Mouse (Mus musculus): Measurements from ENCODE around the gene Rims3. TPM values are rescaled to one million over a fixed set of nuclear protein-coding genes. Genes with fewer than 3 reads are reported as not detected.

Gene Rims3
- polyA plus RNA-seq, 1 experiment from 2014 or later = 11.9 TPM

DNA sequence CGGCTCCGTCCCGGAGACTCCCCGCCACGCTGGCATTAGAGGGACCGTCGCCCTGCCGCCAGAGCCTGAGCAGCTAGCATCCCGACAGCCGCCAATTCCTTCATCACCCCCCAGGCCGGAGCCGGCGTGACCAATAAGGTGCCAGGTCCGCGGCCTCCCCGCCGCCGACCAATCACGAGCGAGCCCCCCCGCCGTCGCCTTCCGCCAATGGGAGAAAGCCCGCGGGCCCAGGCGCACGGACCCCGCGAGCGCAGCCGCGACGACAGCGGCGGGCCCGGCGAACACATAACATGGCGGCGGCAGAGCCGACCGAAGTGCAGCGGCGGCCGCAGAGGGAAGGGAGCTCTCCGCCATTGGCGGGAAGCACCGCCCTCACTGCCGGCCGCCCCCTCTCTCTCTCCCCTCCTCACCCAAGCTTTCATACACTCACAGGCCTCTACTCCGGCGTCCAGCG is 29.5 kb upstream of the Rims3 start:
- no peaks in the 10 kb centered on the region for H3K27me3 ChIP-seq
- peak overlapping the region; percentile 100 for H3K27ac ChIP-seq
- H3K4me2 ChIP-seq = peak overlapping the region; percentile 70
- under 1% methylated on average over 50 of the region's 53 CpGs for whole genome bisulfite sequencing
- peak; percentile 96 for ATAC-seq (ENCODE audit: low FRiP score)
- peaks cover 26% of the 10 kb centered on the region for H3K4me1 ChIP-seq (replicated peaks)
- H3K36me3 ChIP-seq = no peaks in the 10 kb centered on the region
- peak overlapping the region; percentile 99 for H3K9ac ChIP-seq
- no peaks in the 10 kb centered on the region for H3K9me3 ChIP-seq
- H3K4me3 ChIP-seq = peak overlapping the region; percentile 71

DNA sequence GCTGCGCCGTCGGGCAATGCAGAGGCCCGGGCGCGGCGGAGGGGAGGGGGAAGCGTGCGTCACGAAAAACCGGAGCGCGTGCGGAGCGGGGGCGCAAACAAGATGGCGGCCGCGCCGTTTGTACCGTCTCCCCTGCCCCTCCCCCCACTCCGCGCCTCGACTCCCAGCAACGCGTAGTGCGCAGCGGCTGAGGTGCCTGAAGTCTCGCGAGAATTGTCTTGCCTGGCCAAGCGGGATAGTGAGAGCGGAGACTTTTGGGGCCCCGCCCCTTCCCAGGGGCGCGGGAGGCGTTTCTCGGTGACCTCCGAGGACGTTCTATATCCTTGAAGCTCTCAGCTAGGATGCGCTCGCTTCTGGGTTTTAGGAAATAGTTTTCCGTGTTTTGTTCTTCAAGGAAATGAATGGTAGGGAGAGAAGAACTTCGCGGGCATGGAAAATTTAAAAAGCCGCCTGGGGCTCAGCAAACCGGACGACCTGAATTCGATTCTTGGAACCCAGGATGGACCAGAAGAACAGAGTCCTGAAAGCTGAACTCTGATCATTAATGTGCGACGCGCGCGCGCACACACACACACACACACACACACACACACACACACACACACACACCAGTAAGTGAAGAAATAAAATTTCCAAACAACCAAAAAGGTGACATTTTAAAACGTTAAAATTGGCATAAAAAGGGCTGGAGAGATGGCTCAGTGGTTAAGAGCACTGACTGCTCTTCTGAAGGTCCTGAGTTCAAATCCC is 28.9 kb upstream of the Rims3 start:
- under 1% methylated on average over 36 of the region's 55 CpGs for WGBS
- Histone ChIP-seq H3K4me3 (peak overlapping the region; percentile 71), H3K4me2 (peak overlapping the region; percentile 70), H3K27me3 (no peaks in the 10 kb centered on the region), H3K27ac (peak overlapping the region; percentile 100), H3K9ac (peak overlapping the region; percentile 99), H3K4me1 (replicated peaks) (peaks cover 26% of the 10 kb centered on the region), H3K9me3 (no peaks in the 10 kb centered on the region), H3K36me3 (no peaks in the 10 kb centered on the region)
- peak; percentile 96 for ATAC-seq (ENCODE audit: low FRiP score)

DNA sequence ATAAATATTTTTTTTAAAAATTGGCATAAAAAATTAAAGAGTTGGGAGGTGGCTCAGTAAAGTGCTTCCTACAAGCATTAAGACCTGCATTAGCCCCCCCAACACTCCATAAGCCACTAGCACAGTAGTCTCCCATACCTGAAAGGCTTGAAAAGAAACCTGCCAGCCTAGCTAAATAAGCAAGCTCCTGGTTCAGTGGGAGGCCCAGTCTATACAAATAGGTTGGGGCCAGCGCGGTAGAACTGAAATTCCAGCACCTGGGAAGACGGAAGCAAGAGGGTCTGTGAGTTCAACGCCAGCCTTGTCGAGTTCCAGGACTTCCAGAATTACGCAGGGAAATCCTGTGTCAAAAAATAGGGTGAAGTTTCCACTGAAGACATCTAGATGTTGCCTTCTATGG is 28.2 kb upstream of the Rims3 start:
- Histone ChIP-seq H3K4me2 (peak overlapping the region; percentile 70), H3K9ac (no peak overlapping the region), H3K4me1 (replicated peaks) (peaks cover 26% of the 10 kb centered on the region), H3K9me3 (no peaks in the 10 kb centered on the region), H3K36me3 (no peaks in the 10 kb centered on the region), H3K27ac (peak overlapping the region; percentile 100), H3K27me3 (no peaks in the 10 kb centered on the region), H3K4me3 (peak overlapping the region; percentile 71)
- WGBS = 90% methylated on average over 6 of the region's 6 CpGs
- ATAC-seq (ENCODE audit: low FRiP score) = no peak

GRCm38 (mm10) chr4:120830767-120831166 is 23.8 kb upstream of the Rims3 start:
- H3K4me1 ChIP-seq (replicated peaks) = 0 out of 2 replicates have a peak, but pooled peaks cover 4% of the 10 kb centered on the region
- 0 out of 2 replicates have a peak, but pooled peaks cover 3% of the 10 kb centered on the region for H3K27me3 ChIP-seq
- H3K4me2 ChIP-seq = no peak overlapping the region
- H3K9me3 ChIP-seq = no peaks in the 10 kb centered on the region
- WGBS = 77% methylated on average over 5 of the region's 5 CpGs
- H3K36me3 ChIP-seq = no peaks in the 10 kb centered on the region
- no peak overlapping the region for H3K4me3 ChIP-seq
- no peak for ATAC-seq (ENCODE audit: low FRiP score)
- no peak overlapping the region for H3K9ac ChIP-seq
- H3K27ac ChIP-seq = no peak overlapping the region

DNA sequence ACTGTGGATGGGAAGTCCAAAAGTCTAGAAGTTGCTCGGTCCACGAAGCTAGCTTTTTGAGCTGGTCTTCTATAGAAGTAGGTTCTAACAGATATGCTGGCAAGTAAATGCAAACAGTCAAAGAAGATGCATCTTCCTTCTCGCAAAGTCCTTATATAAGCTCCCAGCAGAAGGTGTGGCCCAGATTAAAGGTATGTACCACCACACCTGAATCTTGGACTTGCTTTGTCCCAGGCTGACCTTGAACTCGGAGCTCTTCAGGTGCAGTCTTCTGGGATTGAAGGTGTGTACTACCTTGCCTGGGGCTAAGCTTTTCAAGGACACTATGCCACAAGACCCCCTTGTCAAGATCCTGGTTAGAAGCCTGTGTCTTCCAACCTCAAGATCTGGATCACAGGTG is 23.1 kb upstream of the Rims3 start, which contains the start of gene Nfyc:
Nfyc (minus strand) TSS at position 101 of the 400 bp plus-strand sequence.
- 0 out of 2 replicates have a peak, but pooled peaks cover 3% of the 10 kb centered on the region for H3K27me3 ChIP-seq
- H3K4me2 ChIP-seq = no peak within 1 kb of the TSS
- no peaks in the 10 kb centered on the region for H3K36me3 ChIP-seq
- no peak for ATAC-seq (ENCODE audit: low FRiP score)
- no peak within 1 kb of the TSS for H3K27ac ChIP-seq
- H3K9me3 ChIP-seq = no peaks in the 10 kb centered on the region
- no peak within 1 kb of the TSS for H3K4me3 ChIP-seq
- no peaks in the 10 kb centered on the region for H3K4me1 ChIP-seq (replicated peaks)
- no peak within 1 kb of the TSS for H3K9ac ChIP-seq
- 86% methylated on average over 4 of the region's 4 CpGs for WGBS

DNA sequence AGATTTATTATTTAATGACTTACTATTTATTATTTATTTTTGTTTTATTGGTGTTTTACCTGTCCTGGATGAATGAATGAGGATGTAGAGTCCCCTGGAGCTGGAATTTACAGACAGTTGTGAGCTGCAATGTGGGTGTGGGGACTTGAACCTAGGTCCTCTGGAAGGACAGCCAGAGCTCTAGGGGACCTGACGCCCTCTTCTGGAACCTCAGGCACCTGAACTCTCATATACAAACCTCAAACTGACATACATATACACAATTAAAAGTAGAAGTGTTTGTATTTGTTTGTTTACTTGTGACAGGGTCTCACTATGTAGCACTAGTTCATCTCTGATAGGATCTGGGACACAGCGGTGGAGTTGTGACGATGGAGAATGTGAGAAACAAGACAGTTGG is 13.3 kb upstream of the Rims3 start:
- Histone ChIP-seq H3K27ac (no peak overlapping the region), H3K9ac (no peak overlapping the region), H3K36me3 (no peaks in the 10 kb centered on the region), H3K27me3 (0 out of 2 replicates have a peak, but pooled peaks cover 3% of the 10 kb centered on the region), H3K4me3 (no peak overlapping the region), H3K4me2 (no peak overlapping the region), H3K4me1 (replicated peaks) (no peaks in the 10 kb centered on the region), H3K9me3 (no peaks in the 10 kb centered on the region)
- ATAC-seq (ENCODE audit: low FRiP score) = no peak
- WGBS = 84% methylated on average over 3 of the region's 3 CpGs

DNA sequence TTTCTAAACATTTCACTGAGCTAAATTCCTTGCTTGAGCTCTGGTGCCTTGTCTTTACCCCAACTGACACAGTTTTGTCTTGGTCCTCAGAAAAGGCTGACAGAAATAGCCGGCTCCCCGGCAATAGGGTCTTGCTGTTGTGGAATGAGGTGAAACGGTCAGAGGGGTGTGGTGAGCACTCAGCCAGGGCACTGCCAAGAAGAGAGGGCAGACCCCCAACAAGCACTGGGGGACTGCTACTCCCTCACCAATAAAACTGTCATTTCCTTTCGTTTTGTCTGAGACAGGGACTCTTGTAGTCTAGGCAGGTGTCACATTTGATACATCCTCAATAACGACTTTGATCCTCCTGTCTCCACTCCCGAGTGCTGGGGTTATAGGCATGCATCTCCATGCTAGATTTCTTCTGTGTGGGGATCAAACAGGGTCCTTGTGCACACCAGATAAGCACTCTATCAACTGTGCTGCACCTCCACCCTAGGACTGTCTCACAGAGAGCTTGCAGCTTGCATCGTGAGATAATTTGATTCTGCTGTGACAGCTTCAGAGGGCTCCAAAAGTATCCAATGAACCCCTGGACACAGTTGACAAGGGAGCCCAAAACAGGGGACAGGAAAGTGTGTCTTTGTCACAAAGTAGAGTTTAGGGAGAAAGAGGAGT is 10.1 kb upstream of the Rims3 start:
- no peaks in the 10 kb centered on the region for H3K9me3 ChIP-seq
- no peaks in the 10 kb centered on the region for H3K36me3 ChIP-seq
- no peak overlapping the region for H3K27ac ChIP-seq
- no peak overlapping the region for H3K4me2 ChIP-seq
- H3K9ac ChIP-seq = no peak overlapping the region
- WGBS = 55% methylated on average over 7 of the region's 7 CpGs
- H3K4me3 ChIP-seq = no peak overlapping the region
- 0 out of 2 replicates have a peak, but pooled peaks cover 11% of the 10 kb centered on the region for H3K27me3 ChIP-seq
- H3K4me1 ChIP-seq (replicated peaks) = no peaks in the 10 kb centered on the region
- no peak for ATAC-seq (ENCODE audit: low FRiP score)

DNA sequence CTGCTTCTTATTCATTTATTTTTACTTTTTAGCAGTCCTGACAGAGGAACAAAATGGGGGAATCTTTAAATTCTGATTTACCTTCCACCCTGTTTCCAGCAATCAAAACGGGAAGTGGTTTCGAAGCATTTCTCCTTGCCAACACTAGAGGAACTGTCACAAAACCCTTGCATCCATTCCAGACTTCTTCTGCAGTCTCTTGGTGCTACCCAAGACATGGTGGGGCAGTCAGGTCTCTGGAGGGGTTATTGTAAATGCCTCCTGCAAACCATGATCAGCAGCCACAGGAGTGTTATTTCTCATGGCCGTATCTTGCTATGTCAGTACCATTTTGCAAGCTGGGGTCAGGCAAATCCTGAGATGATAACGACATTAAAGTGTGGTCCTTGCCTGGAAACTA is 9.5 kb upstream of the Rims3 start:
- 81% methylated on average over 4 of the region's 4 CpGs for WGBS
- H3K9me3 ChIP-seq = no peaks in the 10 kb centered on the region

DNA sequence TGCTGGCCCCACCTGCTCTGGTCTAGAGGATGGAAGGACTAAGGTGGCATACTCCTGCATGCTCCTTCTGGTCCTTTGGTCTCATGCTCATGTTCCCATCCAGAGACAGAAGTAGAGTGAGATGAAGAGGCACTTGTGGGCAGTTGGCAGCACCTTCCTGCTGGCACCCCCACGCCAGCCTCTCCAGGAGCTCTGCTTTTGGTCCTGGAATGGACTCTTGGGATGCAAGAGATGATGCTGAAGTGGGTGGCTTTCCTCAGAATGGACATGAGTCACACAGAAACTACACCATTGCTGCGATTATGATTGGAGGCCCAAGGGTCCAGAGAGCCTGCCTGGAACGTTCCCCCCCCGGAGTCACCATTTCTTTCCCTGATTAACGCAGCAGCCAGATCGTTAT is 5.7 kb upstream of the Rims3 start:
- no peaks in the 10 kb centered on the region for H3K9me3 ChIP-seq
- no peaks in the 10 kb centered on the region for H3K36me3 ChIP-seq
- no peak overlapping the region for H3K4me2 ChIP-seq
- no peak overlapping the region for H3K4me3 ChIP-seq
- no peak overlapping the region for H3K9ac ChIP-seq
- ATAC-seq (ENCODE audit: low FRiP score) = no peak
- H3K27me3 ChIP-seq = peaks cover 22% of the 10 kb centered on the region; the same call in 1 of the 2 replicates
- no peak overlapping the region for H3K27ac ChIP-seq
- 80% methylated on average over 6 of the region's 6 CpGs for WGBS
- no peaks in the 10 kb centered on the region for H3K4me1 ChIP-seq (replicated peaks)

More for the DNA sequence above, 9.5 kb upstream of the Rims3 start:
- H3K27me3 ChIP-seq = 0 out of 2 replicates have a peak, but pooled peaks cover 12% of the 10 kb centered on the region
- no peak overlapping the region for H3K27ac ChIP-seq
- no peak overlapping the region for H3K4me3 ChIP-seq
- H3K36me3 ChIP-seq = no peaks in the 10 kb centered on the region
- no peak overlapping the region for H3K9ac ChIP-seq
- no peak overlapping the region for H3K4me2 ChIP-seq
- H3K4me1 ChIP-seq (replicated peaks) = no peaks in the 10 kb centered on the region
- ATAC-seq (ENCODE audit: low FRiP score) = no peak

DNA sequence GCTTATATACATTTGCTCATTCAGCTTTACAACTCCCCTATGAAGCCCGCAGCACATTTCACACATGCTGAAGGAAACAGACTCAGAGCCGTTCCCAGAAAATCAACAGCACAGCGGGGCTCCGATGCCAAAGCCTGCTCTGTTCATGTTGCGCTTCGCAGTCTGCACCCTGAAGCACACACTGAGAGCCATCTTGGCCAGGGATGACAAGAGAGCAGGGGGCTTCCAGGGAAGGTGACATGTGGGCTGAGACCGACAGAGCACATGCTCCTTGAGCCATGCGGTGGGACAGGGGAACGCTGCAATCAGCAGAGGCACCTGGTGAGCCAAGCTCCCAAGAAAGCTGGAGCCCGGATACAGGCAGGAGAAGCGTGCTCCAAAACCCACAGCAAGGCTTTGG is 5.2 kb upstream of the Rims3 start:
- Histone ChIP-seq H3K36me3 (no peaks in the 10 kb centered on the region), H3K4me3 (no peak overlapping the region), H3K9ac (peak overlapping the region; percentile 36; the same call in 1 of the 2 replicates), H3K27ac (no peak overlapping the region), H3K9me3 (no peaks in the 10 kb centered on the region), H3K27me3 (peaks cover 24% of the 10 kb centered on the region; the same call in 1 of the 2 replicates), H3K4me2 (no peak overlapping the region), H3K4me1 (replicated peaks) (no peaks in the 10 kb centered on the region; the same call in 1 of the 2 replicates)
- ATAC-seq (ENCODE audit: low FRiP score) = no peak
- WGBS = 66% methylated on average over 11 of the region's 11 CpGs

DNA sequence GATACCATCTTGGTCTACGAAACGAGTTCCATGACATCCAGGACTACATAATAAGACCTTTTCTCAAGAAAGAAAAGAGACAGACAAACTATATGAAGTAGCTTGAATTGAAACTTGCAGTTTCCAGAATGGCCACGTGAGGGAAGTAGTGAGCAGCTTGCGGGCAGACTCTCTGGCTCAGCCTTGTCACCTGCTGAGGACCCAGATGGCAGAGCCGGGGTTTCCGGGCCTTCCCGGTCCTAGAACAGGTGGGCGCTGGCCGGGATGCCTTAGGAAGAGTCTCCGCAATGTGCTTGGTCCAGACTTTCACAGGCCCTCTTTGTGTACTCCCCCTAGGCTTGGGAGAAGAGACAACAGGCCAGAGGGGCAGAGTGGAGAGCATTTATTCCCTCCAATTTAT is 3.7 kb upstream of the Rims3 start:
- ATAC-seq (ENCODE audit: low FRiP score) = no peak
- Histone ChIP-seq H3K27ac (no peak overlapping the region), H3K9me3 (no peaks in the 10 kb centered on the region), H3K4me1 (replicated peaks) (peaks cover 9% of the 10 kb centered on the region), H3K4me3 (no peak overlapping the region), H3K9ac (0 out of 2 replicates have a peak overlapping the region, but pooled peaks have one; percentile 39), H3K36me3 (no peaks in the 10 kb centered on the region), H3K27me3 (peaks cover 29% of the 10 kb centered on the region; the same call in 1 of the 2 replicates), H3K4me2 (no peak overlapping the region)
- WGBS = 4% methylated on average over 10 of the region's 10 CpGs

DNA sequence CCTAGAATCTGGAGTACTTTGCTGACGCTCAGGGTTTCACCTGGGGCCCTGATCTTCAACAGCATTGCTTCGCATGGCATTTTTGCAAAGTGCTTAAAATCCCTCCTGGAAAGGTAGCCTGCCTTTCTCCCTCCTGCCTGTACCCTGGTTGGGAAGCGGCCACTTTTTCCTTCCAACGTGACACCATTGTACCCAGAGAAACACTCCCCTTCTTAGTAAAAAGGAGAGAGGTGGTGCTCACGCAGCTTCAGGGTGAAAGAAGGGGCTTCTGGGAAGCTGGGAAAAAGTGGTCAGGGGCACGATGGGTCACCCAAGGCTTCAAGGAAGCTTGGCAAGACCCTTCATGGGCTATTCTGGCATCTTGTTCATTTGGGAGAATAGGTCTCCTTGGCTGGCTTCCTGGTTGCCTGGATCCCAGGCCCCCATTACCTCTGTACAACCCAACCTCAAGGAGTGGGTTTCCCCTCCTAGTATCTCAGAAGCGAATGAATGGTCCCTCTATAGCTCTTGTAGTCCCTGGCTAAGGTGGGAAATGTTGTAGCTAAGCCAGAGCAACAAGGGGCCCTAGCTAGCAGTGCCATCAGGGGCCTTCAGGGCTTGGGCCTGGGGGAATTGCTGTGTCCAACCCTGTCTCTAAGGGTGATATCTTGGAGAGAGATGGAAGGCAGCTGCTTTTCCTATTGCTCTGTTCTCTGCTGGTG is 894 bp downstream of the Rims3 start:
- Histone ChIP-seq H3K9me3 (no peaks in the 10 kb centered on the region), H3K36me3 (no peaks in the 10 kb centered on the region), H3K4me3 (peak overlapping the region; percentile 63), H3K27me3 (peaks cover 19% of the 10 kb centered on the region; the same call in 1 of the 2 replicates), H3K9ac (peak overlapping the region; percentile 84), H3K27ac (no peak overlapping the region), H3K4me1 (replicated peaks) (peaks cover 22% of the 10 kb centered on the region), H3K4me2 (peak overlapping the region; percentile 72)
- WGBS = 18% methylated on average over 7 of the region's 7 CpGs
- no peak; the same call in 1 of the 2 replicates for ATAC-seq (ENCODE audit: low FRiP score)

Data from hindbrain, embryonic 13.5 days (tissue).